Mouse (Mus musculus): ENCODE results near the gene Man2b2. TPM values are rescaled to one million over a fixed set of nuclear protein-coding genes. Genes with fewer than 3 reads are reported as not detected.

Man2b2 gene
- polyA plus RNA-seq, 1 experiment from 2014 or later, result 24.9 TPM

DNA sequence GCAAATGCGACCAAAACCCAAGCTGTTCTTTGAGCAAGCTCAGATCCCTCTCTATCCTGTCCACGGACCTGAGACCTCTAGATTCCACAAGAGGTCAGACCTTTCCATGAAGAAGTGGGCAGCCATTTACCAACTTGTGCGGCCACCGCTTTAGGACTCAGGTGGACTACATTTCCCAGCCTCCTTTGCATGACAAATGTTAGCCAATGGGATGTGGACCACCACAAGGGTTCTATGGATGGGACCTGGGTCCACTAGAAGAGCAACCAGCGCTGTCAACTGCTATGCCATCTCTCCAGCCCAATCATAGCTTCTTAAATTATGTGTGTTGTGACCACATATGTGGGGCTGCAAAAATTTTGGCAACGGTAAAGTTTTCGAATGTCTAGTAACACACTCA is 819 bp upstream of the Man2b2 start:
- H3K4me2 ChIP-seq (replicated peaks), result no peak overlapping the region
- H3K36me3 ChIP-seq, result no peaks in the 10 kb centered on the region
- no peak overlapping the region for H3K4me3 ChIP-seq (replicated peaks)
- WGBS, result 67% methylated on average over 7 of the region's 7 CpGs
- no peaks in the 10 kb centered on the region for H3K9me3 ChIP-seq (replicated peaks)
- no peak overlapping the region for H3K27ac ChIP-seq (replicated peaks)
- H3K4me1 ChIP-seq, result peaks cover 8% of the 10 kb centered on the region
- no peaks in the 10 kb centered on the region for H3K27me3 ChIP-seq
- no peak for ATAC-seq (ENCODE audit: insufficient number of reproducible peaks, low FRiP score, low TSS enrichment, low read depth)
- no peak overlapping the region for H3K9ac ChIP-seq

DNA sequence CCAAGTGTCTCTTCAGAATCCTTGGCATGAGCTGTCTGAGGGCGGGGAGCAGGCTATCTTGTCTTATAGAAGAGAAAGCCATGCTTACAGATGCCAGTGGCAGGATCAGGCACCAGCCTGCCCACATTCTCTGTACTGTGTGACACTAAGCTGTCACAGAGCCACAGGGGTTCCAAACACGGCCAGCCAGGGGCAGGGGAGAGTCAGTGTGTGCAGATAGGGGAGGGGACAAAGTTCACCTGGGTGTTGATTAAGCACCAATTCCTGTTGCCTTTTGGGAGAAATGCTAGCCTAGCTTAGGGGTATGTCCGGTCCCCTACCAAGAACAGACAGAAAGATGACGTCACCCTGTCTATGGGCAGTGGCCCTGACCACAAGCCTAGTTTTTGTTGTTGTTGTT is 1.4 kb downstream of the Man2b2 start:
- Histone ChIP-seq H3K4me3 (replicated peaks) (no peak overlapping the region), H3K27ac (replicated peaks) (no peak overlapping the region), H3K4me2 (replicated peaks) (no peak overlapping the region), H3K9ac (no peak overlapping the region), H3K27me3 (no peaks in the 10 kb centered on the region), H3K4me1 (peaks cover 8% of the 10 kb centered on the region), H3K9me3 (replicated peaks) (no peaks in the 10 kb centered on the region), H3K36me3 (no peaks in the 10 kb centered on the region; the same call in 1 of the 2 replicates)
- no peak for ATAC-seq (ENCODE audit: insufficient number of reproducible peaks, low FRiP score, low TSS enrichment, low read depth)
- 71% methylated on average over 4 of the region's 4 CpGs for WGBS

DNA sequence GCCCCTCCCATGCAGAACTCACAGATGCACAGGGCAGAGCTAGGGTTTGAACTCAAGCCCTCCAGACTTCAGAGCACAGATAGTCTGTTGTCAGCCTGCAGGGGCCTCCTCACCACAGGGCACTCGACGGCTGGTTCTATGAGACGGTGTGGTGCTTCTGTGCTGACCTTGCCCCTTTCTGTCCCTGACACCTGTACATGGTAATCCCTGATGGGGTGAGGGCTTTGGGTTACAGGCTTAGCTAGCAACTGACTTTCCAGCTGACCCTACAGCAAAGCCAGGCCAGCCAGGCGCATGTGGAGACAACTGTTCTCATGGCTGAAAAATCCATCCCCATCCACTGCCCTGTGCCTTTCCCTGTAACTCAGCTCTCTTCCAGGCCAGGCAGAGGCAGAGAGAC is 7.5 kb downstream of the Man2b2 start:
- 86% methylated on average over 4 of the region's 4 CpGs for WGBS
- no peak overlapping the region for H3K27ac ChIP-seq (replicated peaks)
- no peaks in the 10 kb centered on the region for H3K27me3 ChIP-seq
- no peak for ATAC-seq (ENCODE audit: insufficient number of reproducible peaks, low FRiP score, low TSS enrichment, low read depth)
- no peaks in the 10 kb centered on the region for H3K9me3 ChIP-seq (replicated peaks)
- H3K4me2 ChIP-seq (replicated peaks), result no peak overlapping the region
- H3K4me3 ChIP-seq (replicated peaks), result no peak overlapping the region
- H3K9ac ChIP-seq, result no peak overlapping the region
- peaks cover 10% of the 10 kb centered on the region; the same call in 1 of the 2 replicates for H3K36me3 ChIP-seq
- no peaks in the 10 kb centered on the region for H3K4me1 ChIP-seq

DNA sequence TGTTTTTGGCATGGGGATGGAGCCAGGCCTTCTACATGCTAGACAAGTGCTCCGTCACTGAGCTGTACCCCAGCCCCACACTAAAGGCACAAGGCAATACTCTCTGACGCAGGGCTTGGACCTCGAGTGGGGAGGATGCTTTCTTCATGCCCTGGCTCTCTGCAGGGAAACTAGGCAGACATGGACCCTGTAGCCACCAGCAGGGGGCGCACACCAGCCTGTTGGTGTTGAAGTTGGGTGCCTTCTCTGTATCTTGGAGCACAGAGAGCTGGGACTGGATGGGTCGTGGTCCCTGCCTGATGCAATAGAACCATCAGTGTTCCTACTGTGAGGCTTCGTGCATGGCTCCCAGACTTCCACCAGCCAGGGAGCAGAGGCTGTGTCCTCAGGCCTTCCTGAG is 10.3 kb downstream of the Man2b2 start:
- H3K36me3 ChIP-seq, result peaks cover 10% of the 10 kb centered on the region; the same call in 1 of the 2 replicates
- H3K4me1 ChIP-seq, result no peaks in the 10 kb centered on the region
- H3K9me3 ChIP-seq (replicated peaks), result no peaks in the 10 kb centered on the region
- WGBS, result 46% methylated on average over 6 of the region's 6 CpGs
- H3K27me3 ChIP-seq, result no peaks in the 10 kb centered on the region
- no peak overlapping the region for H3K9ac ChIP-seq
- H3K4me3 ChIP-seq (replicated peaks), result no peak overlapping the region
- no peak overlapping the region for H3K27ac ChIP-seq (replicated peaks)
- ATAC-seq (ENCODE audit: insufficient number of reproducible peaks, low FRiP score, low TSS enrichment, low read depth), result no peak; the same call in 1 of the 2 replicates
- no peak overlapping the region for H3K4me2 ChIP-seq (replicated peaks)

DNA sequence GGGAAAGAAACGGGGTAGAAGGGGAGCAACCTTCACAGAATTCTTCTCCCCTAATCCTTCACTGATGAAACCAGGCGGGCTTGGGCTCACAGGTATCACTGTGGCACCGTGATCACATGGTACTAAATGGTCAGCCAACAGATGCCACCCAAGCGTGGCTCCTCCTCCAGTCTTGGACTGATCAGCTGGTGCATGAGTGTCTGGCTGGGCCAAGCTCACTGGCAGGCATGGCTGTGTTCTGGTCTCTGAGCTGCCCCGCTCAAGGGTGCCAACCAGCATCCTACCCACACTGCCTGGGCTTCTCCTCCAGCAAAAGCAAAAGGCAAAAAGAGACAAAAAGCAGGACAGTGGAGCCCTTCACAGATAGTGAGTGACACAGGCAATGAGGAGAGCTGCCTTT is 10.7 kb downstream of the Man2b2 start:
- H3K9me3 ChIP-seq (replicated peaks), result no peaks in the 10 kb centered on the region
- H3K27ac ChIP-seq (replicated peaks), result no peak overlapping the region
- H3K9ac ChIP-seq, result no peak overlapping the region
- WGBS, result 90% methylated on average over 5 of the region's 5 CpGs
- no peak for ATAC-seq (ENCODE audit: insufficient number of reproducible peaks, low FRiP score, low TSS enrichment, low read depth)
- H3K36me3 ChIP-seq, result peaks cover 10% of the 10 kb centered on the region; the same call in 1 of the 2 replicates
- no peaks in the 10 kb centered on the region for H3K27me3 ChIP-seq
- H3K4me1 ChIP-seq, result no peaks in the 10 kb centered on the region
- H3K4me3 ChIP-seq (replicated peaks), result no peak overlapping the region
- H3K4me2 ChIP-seq (replicated peaks), result no peak overlapping the region

DNA sequence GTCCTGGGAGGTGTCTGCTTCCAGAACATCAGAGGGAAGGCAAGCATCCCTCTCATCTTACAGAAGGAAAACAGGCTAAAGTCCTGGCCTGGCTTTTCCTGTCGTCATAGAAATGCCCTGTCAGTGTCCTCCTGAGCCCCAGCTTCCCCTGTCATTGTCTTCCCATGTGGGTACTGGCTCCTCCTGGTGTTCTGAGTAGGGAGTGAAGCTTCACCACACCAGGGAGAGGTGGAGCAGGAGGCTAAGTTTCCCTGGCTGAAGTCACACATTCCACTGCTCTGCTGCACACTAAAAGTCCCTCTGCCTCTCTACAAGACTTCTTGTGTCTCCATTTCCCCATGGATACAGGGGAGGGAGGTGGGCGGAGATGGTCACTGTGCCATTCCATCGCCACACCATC is 12.7 kb downstream of the Man2b2 start:
- H3K4me1 ChIP-seq, result no peaks in the 10 kb centered on the region
- no peaks in the 10 kb centered on the region for H3K27me3 ChIP-seq
- H3K36me3 ChIP-seq, result 0 out of 2 replicates have a peak, but pooled peaks cover 3% of the 10 kb centered on the region
- H3K27ac ChIP-seq (replicated peaks), result no peak overlapping the region
- 59% methylated on average over 3 of the region's 3 CpGs for WGBS
- H3K9ac ChIP-seq, result no peak overlapping the region
- H3K4me2 ChIP-seq (replicated peaks), result no peak overlapping the region
- no peak overlapping the region for H3K4me3 ChIP-seq (replicated peaks)
- no peaks in the 10 kb centered on the region for H3K9me3 ChIP-seq (replicated peaks)
- ATAC-seq (ENCODE audit: insufficient number of reproducible peaks, low FRiP score, low TSS enrichment, low read depth), result no peak

DNA sequence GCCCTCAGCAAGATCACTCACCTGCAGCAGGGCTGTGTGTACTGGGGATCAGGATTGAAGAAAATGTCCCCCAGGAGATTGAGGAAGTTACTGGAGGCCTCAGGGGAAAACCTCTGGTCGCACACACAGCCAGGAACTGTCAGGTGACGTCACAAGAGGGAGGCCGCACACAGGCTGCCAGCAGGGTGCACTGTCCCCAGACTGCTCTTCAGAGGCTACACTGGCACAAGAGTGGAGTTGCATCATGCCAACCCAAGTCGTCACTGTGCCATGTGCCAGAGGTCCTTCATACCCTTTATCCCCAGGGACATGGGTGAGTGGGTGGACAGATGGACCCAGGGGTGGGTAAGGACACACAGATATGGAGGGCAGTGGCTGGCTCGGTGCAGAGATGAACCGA is 15.9 kb downstream of the Man2b2 start:
- WGBS, result 63% methylated on average over 6 of the region's 6 CpGs
- H3K27ac ChIP-seq (replicated peaks), result no peak overlapping the region
- H3K4me3 ChIP-seq (replicated peaks), result no peak overlapping the region
- H3K36me3 ChIP-seq, result no peaks in the 10 kb centered on the region
- H3K9ac ChIP-seq, result no peak overlapping the region
- no peak overlapping the region for H3K4me2 ChIP-seq (replicated peaks)
- no peaks in the 10 kb centered on the region for H3K4me1 ChIP-seq
- no peaks in the 10 kb centered on the region for H3K27me3 ChIP-seq
- ATAC-seq (ENCODE audit: insufficient number of reproducible peaks, low FRiP score, low TSS enrichment, low read depth), result no peak
- H3K9me3 ChIP-seq (replicated peaks), result no peaks in the 10 kb centered on the region

DNA sequence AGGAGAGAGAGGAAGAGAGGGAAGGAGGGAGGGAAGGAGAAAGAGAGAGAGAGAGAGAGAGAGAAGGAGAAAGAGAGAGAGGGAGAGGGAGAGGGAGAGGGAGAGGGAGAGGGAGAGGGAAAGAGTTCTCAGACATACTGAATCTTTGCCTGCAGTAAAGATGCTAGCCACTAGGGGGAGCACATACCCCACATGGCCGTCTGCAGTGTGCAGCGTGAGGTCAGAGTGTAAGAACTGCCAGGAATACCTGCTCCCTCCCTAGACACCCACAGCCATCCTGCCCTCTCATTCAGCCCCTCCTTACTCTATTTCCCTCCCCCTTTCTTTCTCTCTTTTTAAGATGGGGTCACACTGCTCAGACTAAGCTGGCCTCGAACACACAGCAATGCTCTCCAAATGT is 19.0 kb downstream of the Man2b2 start:
- WGBS, result 32% methylated on average over 3 of the region's 3 CpGs
- 0 out of 2 replicates have a peak, but pooled peaks have one; percentile 35 for ATAC-seq (ENCODE audit: insufficient number of reproducible peaks, low FRiP score, low TSS enrichment, low read depth)
- H3K36me3 ChIP-seq, result no peaks in the 10 kb centered on the region
- no peak overlapping the region for H3K4me3 ChIP-seq (replicated peaks)
- no peak overlapping the region for H3K4me2 ChIP-seq (replicated peaks)
- H3K27me3 ChIP-seq, result no peaks in the 10 kb centered on the region
- H3K4me1 ChIP-seq, result no peaks in the 10 kb centered on the region
- no peak overlapping the region for H3K27ac ChIP-seq (replicated peaks)
- no peaks in the 10 kb centered on the region for H3K9me3 ChIP-seq (replicated peaks)
- no peak overlapping the region for H3K9ac ChIP-seq

DNA sequence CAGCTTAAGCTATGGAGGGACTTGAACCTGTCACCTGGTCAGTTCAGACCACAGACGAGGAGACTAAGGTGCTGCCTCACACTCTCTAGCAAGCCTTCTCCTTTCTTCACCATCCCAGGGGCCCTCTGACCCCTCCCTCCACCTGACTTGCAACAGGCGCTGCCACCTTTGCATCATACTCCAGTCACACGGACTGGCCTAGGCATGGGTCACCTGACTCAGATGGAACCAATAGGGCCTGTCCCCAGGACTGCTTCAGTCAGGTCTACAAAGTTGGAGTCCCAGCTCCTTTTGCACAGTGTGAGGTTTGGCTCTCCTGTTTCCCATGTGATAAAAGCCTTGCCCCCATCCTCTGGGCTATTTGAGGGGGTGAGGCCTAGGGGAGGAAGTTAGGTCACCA is 19.8 kb downstream of the Man2b2 start:
- H3K4me2 ChIP-seq (replicated peaks), result no peak overlapping the region
- H3K27me3 ChIP-seq, result no peaks in the 10 kb centered on the region
- no peaks in the 10 kb centered on the region for H3K4me1 ChIP-seq
- H3K27ac ChIP-seq (replicated peaks), result no peak overlapping the region
- H3K36me3 ChIP-seq, result no peaks in the 10 kb centered on the region
- ATAC-seq (ENCODE audit: insufficient number of reproducible peaks, low FRiP score, low TSS enrichment, low read depth), result no peak
- no peak overlapping the region for H3K9ac ChIP-seq
- no peaks in the 10 kb centered on the region for H3K9me3 ChIP-seq (replicated peaks)
- 74% methylated on average over 3 of the region's 3 CpGs for WGBS
- H3K4me3 ChIP-seq (replicated peaks), result no peak overlapping the region

DNA sequence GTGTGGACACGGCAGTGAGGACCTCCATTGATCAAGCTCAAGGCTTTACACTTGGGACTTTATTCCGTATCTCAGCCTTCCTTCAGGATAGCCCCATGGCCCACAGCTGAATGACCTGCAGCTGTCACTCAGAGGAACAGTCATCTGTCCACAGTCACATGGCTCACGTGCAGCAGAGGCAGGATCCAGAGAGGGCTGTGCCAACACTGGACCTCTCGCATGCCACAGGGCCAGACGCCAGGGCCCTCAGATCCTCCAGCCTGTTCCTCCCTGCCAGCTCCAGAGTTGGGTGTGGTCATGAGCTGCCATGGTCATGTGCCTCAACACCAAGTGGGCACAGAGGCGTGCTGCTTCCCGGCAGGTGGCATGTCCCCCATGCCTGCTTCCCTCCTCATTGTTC is 21.3 kb downstream of the Man2b2 start:
- Histone ChIP-seq H3K27me3 (no peaks in the 10 kb centered on the region), H3K36me3 (no peaks in the 10 kb centered on the region), H3K4me2 (replicated peaks) (no peak overlapping the region), H3K9me3 (replicated peaks) (no peaks in the 10 kb centered on the region), H3K4me3 (replicated peaks) (no peak overlapping the region), H3K9ac (no peak overlapping the region), H3K27ac (replicated peaks) (no peak overlapping the region), H3K4me1 (no peaks in the 10 kb centered on the region)
- ATAC-seq (ENCODE audit: insufficient number of reproducible peaks, low FRiP score, low TSS enrichment, low read depth), result no peak
- WGBS, result 79% methylated on average over 7 of the region's 7 CpGs

DNA sequence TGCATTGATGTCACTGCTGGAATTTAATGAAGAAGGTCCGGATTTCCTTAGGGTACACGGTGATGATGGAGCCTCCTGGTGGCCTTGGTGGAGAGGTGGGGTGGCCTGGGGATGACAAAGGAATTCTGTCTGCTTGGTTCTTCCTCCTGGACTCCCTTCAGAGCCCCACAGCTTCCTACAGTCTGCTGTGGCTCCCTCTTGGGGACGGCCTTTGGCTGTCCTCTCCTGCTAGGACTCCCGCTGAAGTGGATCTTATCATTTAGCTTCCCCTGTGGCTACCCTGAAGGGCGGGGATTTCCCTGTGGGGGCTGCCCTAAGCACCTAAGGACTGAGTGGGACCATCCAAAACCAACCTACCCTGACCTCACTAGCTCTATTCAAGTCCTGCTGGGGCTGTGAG is 23.3 kb downstream of the Man2b2 start:
- no peak overlapping the region for H3K9ac ChIP-seq
- no peaks in the 10 kb centered on the region for H3K9me3 ChIP-seq (replicated peaks)
- H3K4me2 ChIP-seq (replicated peaks), result no peak overlapping the region
- no peaks in the 10 kb centered on the region for H3K27me3 ChIP-seq
- no peak overlapping the region for H3K27ac ChIP-seq (replicated peaks)
- no peak for ATAC-seq (ENCODE audit: insufficient number of reproducible peaks, low FRiP score, low TSS enrichment, low read depth)
- 23% methylated on average over 5 of the region's 5 CpGs for WGBS
- H3K4me3 ChIP-seq (replicated peaks), result no peak overlapping the region
- no peaks in the 10 kb centered on the region for H3K36me3 ChIP-seq
- no peaks in the 10 kb centered on the region for H3K4me1 ChIP-seq

DNA sequence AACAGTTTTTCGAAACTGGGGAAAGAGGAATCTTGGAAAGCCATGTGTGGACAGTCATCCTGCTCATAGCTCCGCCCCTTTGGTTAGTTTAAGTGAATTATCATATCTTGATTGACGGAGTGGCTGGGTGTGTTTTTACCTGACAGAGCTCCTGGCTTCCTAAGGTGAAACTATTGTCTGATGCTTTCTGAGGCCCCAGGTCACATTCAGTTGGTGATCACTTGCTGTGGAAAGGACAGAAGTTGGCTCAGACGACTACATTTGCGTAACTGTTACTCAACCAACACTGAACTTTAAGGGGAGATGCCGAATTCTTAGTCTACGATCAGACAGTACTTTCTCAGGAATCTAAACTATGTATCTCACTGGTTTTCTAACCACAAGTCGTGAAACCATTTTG is 33.2 kb downstream of the Man2b2 start:
- Histone ChIP-seq H3K27me3 (0 out of 2 replicates have a peak, but pooled peaks cover 4% of the 10 kb centered on the region), H3K36me3 (peaks cover 16% of the 10 kb centered on the region; the same call in 1 of the 2 replicates), H3K4me2 (replicated peaks) (peak overlapping the region; percentile 71), H3K27ac (replicated peaks) (peak overlapping the region; percentile 86), H3K9ac (no peak overlapping the region), H3K4me1 (peaks cover 12% of the 10 kb centered on the region), H3K9me3 (replicated peaks) (no peaks in the 10 kb centered on the region), H3K4me3 (replicated peaks) (peak overlapping the region; percentile 67)
- WGBS, result 34% methylated on average over 8 of the region's 8 CpGs
- no peak for ATAC-seq (ENCODE audit: insufficient number of reproducible peaks, low FRiP score, low TSS enrichment, low read depth)

All from embryonic facial prominence, embryonic 15.5 days (tissue).